ENCODE assay signal across 9 mouse cellular contexts in genomic region chr17:81010844-81011685, GRCm38 (mm10). TPM values are rescaled to one million over a fixed set of nuclear protein-coding genes. Genes with fewer than 3 reads are reported as not detected.
DNase-seq lines count a peak whose midpoint lies in the region; ATAC-seq and TF ChIP-seq lines count a peak whose summit lies in the region.
"Had no signal": no experiment of that assay in that cellular context is flagged by ENCODE, and none has a peak within 500 bp of the region (broad histone marks: within the 10 kb centered on the region; RNA-seq: fewer than 3 reads in every experiment).

No protein-coding gene starts in this region.

- no peak overlapping the region for H3K4me3 ChIP-seq in hindbrain, embryonic 13.5 days
- no peak overlapping the region for H3K4me3 ChIP-seq in hindbrain, embryonic 11.5 days (ENCODE audit: low read depth, low read length)
- no peak overlapping the region for H3K4me3 ChIP-seq in neural tube, embryonic 12.5 days
- no peak overlapping the region for H3K4me3 ChIP-seq in layer of hippocampus, adult 2 months

- TF ChIP-seq CTCF in layer of hippocampus, adult 2 months (conservative IDR thresholded peaks at IDR 0.05): no peak

- ATAC-seq in hindbrain, embryonic 13.5 days (ENCODE audit: low FRiP score): no peak
- ATAC-seq in hindbrain, embryonic 11.5 days (ENCODE audit: low FRiP score): no peak
- peak; percentile 26; the same call in 1 of the 2 replicates for ATAC-seq in neural tube, embryonic 12.5 days (ENCODE audit: low FRiP score, low read depth)
- no peak for ATAC-seq in inflammation-experienced regulatory T-cells, adult 6 months

- peaks cover 3% of the 10 kb centered on the region; the same call in 1 of the 2 replicates for H3K36me3 ChIP-seq in hindbrain, embryonic 13.5 days
- H3K36me3 ChIP-seq in hindbrain, embryonic 11.5 days (ENCODE audit: control insufficient read depth, insufficient read depth, low read length): no peaks in the 10 kb centered on the region
- no peaks in the 10 kb centered on the region for H3K36me3 ChIP-seq in neural tube, embryonic 12.5 days

- no peaks in the 10 kb centered on the region for H3K27me3 ChIP-seq in hindbrain, embryonic 13.5 days
- no peaks in the 10 kb centered on the region for H3K27me3 ChIP-seq in hindbrain, embryonic 11.5 days (ENCODE audit: control insufficient read depth, insufficient read depth, low read length)
- no peaks in the 10 kb centered on the region for H3K27me3 ChIP-seq in neural tube, embryonic 12.5 days (replicated peaks)

- peak overlapping the region; percentile 70 for H3K27ac ChIP-seq in hindbrain, embryonic 13.5 days
- no peak overlapping the region for H3K27ac ChIP-seq in hindbrain, embryonic 11.5 days (ENCODE audit: low read depth, low read length)
- no peak overlapping the region for H3K27ac ChIP-seq in neural tube, embryonic 12.5 days
- peak overlapping the region; percentile 84 for H3K27ac ChIP-seq in layer of hippocampus, adult 2 months

- no peak for DNase-seq in hindbrain, embryonic 11.5 days (ENCODE audit: low spot score)
- no peak for DNase-seq in neural tube, embryonic 10.5 days (ENCODE audit: extremely low spot score, low spot score)
- peak; percentile 56 to 66 for DNase-seq in layer of hippocampus, adult 2 months (ENCODE audit: low spot score in 2 of 2)
- peak; percentile 61 for DNase-seq in telencephalon, adult 2 months (ENCODE audit: low read depth, low spot score)
- DNase-seq: adrenal gland, adult 2 months; thymus, postnatal 36 days had no signal

- H3K4me1 ChIP-seq in hindbrain, embryonic 13.5 days (replicated peaks): peaks cover 18% of the 10 kb centered on the region
- no peaks in the 10 kb centered on the region for H3K4me1 ChIP-seq in hindbrain, embryonic 11.5 days (replicated peaks; ENCODE audit: control insufficient read depth, insufficient read depth, low read length)
- peaks cover 15% of the 10 kb centered on the region for H3K4me1 ChIP-seq in neural tube, embryonic 12.5 days

- H3K9me3 ChIP-seq in hindbrain, embryonic 13.5 days: no peaks in the 10 kb centered on the region
- H3K9me3 ChIP-seq in hindbrain, embryonic 11.5 days (ENCODE audit: control insufficient read depth, low read length): no peaks in the 10 kb centered on the region
- H3K9me3 ChIP-seq in neural tube, embryonic 12.5 days: no peaks in the 10 kb centered on the region

- H3K4me2 ChIP-seq in hindbrain, embryonic 13.5 days: no peak overlapping the region
- no peak overlapping the region for H3K4me2 ChIP-seq in hindbrain, embryonic 11.5 days (replicated peaks; ENCODE audit: low read depth, low read length)
- H3K4me2 ChIP-seq in neural tube, embryonic 12.5 days (replicated peaks): no peak overlapping the region

- no peak overlapping the region for H3K9ac ChIP-seq in hindbrain, embryonic 13.5 days
- no peak overlapping the region for H3K9ac ChIP-seq in hindbrain, embryonic 11.5 days (ENCODE audit: low read depth, low read length)
- H3K9ac ChIP-seq in neural tube, embryonic 12.5 days: no peak overlapping the region

- 75% methylated on average over 18 of the region's 18 CpGs for WGBS in hindbrain, embryonic 13.5 days
- WGBS in hindbrain, embryonic 11.5 days: 83% methylated on average over 18 of the region's 18 CpGs
- WGBS in neural tube, embryonic 12.5 days: 80% methylated on average over 18 of the region's 18 CpGs

RNA-seq across cellular contexts. Expression of gene Thumpd2, which starts 53.8 kb away (rescaled TPM):
- polyA plus RNA-seq in hindbrain, embryonic 13.5 days (2015; fragmentation: Nextera tagmentation; extraction: Ambion mirVana): 9.3 and 9.7 TPM in 2 replicates
- 12.5 and 13.7 TPM in 2 replicates for polyA plus RNA-seq in hindbrain, embryonic 11.5 days (2014; fragmentation: Nextera tagmentation; extraction: Ambion mirVana)
- 10.8 and 11.8 TPM in 2 replicates for polyA plus RNA-seq in neural tube, embryonic 12.5 days (2016; fragmentation: Nextera tagmentation; extraction: Ambion mirVana)
- total RNA-seq in layer of hippocampus, adult 2 months (2021): 1 to 10 TPM; 8.4 to 8.6 TPM
- polyA plus RNA-seq in inflammation-experienced regulatory T-cells, adult 6 months (2017; shearing (Covaris generic)): 10 to 100 TPM in 2 of 3 experiments, 1 to 10 TPM in 1; 8.4 to 14.2 (median 12.5) TPM

Comparison
In these comparisons a context has a peak if more than half of its experiments do, and no peak if none do; other contexts are left out.
1. H3K27ac ChIP-seq: peak in hindbrain, embryonic 13.5 days (single experiment) and layer of hippocampus, adult 2 months (single experiment); none in hindbrain, embryonic 11.5 days (single experiment) and neural tube, embryonic 12.5 days (single experiment).
2. DNase-seq: peak in layer of hippocampus, adult 2 months (2 of 2) and telencephalon, adult 2 months (single experiment); none in hindbrain, embryonic 11.5 days (single experiment) and neural tube, embryonic 10.5 days (single experiment).